Mouse (Mus musculus) monocyte, adult 2 months (primary cell): ENCODE data around the gene Naalad2.
A peak's percentile ranks its signal among the peaks of the same experiment; 100 is the strongest.
"Not testable (repeated sequence)": the region's sequence is repeated elsewhere in the genome, so short reads cannot be mapped to it uniquely, and the experiment has no call there.

Experiments used
- DNase-seq, 2 experiments: peaks; one replicate each; pipeline ENCODE4 v3.0.0; 2022; ENCODE audit warnings: low spot score in 2 of 2, low read depth in 1 of 2

Gene Naalad2

GRCm38 (mm10) chr9:18402895-18403294 is at the start of gene Naalad2:
TSS of gene Naalad2 (minus strand) at chr9:18402995.
- not testable (repeated sequence) for DNase-seq

- no peak for DNase-seq
Measured at GRCm38 (mm10) chr9:18431687-18432086, 28.9 kb upstream of the Naalad2 start.

GRCm38 (mm10) chr9:18430354-18430753 is 27.6 kb upstream of the Naalad2 start, which contains the start of gene Mbd3l2:
TSS of gene Mbd3l2 (plus strand) at chr9:18430654.
- DNase-seq: no peak

GRCm38 (mm10) chr9:18412371-18412770 is 9.6 kb upstream of the Naalad2 start:
- DNase-seq: not testable (repeated sequence)

- DNase-seq: no peak
Measured at GRCm38 (mm10) chr9:18404118-18404517, 1.3 kb upstream of the Naalad2 start, which contains the start of gene Ubtfl1. TSS of gene Ubtfl1 (plus strand) at chr9:18404418.

GRCm38 (mm10) chr9:18399629-18400028 is 3.2 kb downstream of the Naalad2 start:
- DNase-seq: no peak

- no peak for DNase-seq
Measured at GRCm38 (mm10) chr9:18385782-18386181, 17.0 kb downstream of the Naalad2 start.

- not testable (repeated sequence) for DNase-seq
Measured at GRCm38 (mm10) chr9:18373026-18373425, 29.8 kb downstream of the Naalad2 start.

GRCm38 (mm10) chr9:18319990-18320389 is 82.8 kb downstream of the Naalad2 start:
- no peak for DNase-seq

GRCm38 (mm10) chr9:18298301-18298700 is 104.5 kb downstream of the Naalad2 start:
- no peak for DNase-seq

- DNase-seq: no peak
Measured at GRCm38 (mm10) chr9:18293026-18293781, 109.6 kb downstream of the Naalad2 start.

- no peak for DNase-seq
Measured at GRCm38 (mm10) chr9:18292443-18292922, 110.3 kb downstream of the Naalad2 start.

GRCm38 (mm10) chr9:18291571-18292429 is 111.0 kb downstream of the Naalad2 start, which contains the start of gene Chordc1:
TSS of gene Chordc1 (plus strand) at chr9:18292125.
- DNase-seq: peak; percentile 67 to 83

- not testable (repeated sequence) for DNase-seq
Measured at GRCm38 (mm10) chr9:18278693-18279092, 124.1 kb downstream of the Naalad2 start.

- no peak for DNase-seq
Measured at GRCm38 (mm10) chr9:18277497-18277896, 125.3 kb downstream of the Naalad2 start.

- no peak for DNase-seq
Measured at GRCm38 (mm10) chr9:18276844-18277243, 126.0 kb downstream of the Naalad2 start.

- DNase-seq: no peak
Measured at GRCm38 (mm10) chr9:18275901-18276300, 126.9 kb downstream of the Naalad2 start.
